Mouse (Mus musculus): ENCODE results near the gene Zfp867. TPM values are rescaled to one million over a fixed set of nuclear protein-coding genes. Genes with fewer than 3 reads are reported as not detected.

Zfp867 gene
- total RNA-seq, 2 experiments from 2014 or later = 3.4 to 4.2 TPM

GRCm38 (mm10) chr11:59458973-59459372 lies 13.3 kb downstream of the Zfp867 start:
- no peak for DNase-seq

GRCm38 (mm10) chr11:59456891-59457290 lies 15.4 kb downstream of the Zfp867 start:
- DNase-seq = no peak

- no peak for DNase-seq
Measured at GRCm38 (mm10) chr11:59456346-59456745, 15.9 kb downstream of the Zfp867 start.

- no peak for DNase-seq
Measured at GRCm38 (mm10) chr11:59451086-59451485, 21.2 kb downstream of the Zfp867 start, which contains the start of gene Snap47. Gene Snap47, minus strand, starts transcription at chr11:59451186.

GRCm38 (mm10) chr11:59450230-59450771 lies 22.0 kb downstream of the Zfp867 start:
- no peak for DNase-seq

GRCm38 (mm10) chr11:59449741-59450229 lies 22.5 kb downstream of the Zfp867 start, which contains the start of gene Jmjd4:
Gene Jmjd4, plus strand, starts transcription at chr11:59450045.
- DNase-seq = peak; percentile 93

GRCm38 (mm10) chr11:59443102-59443501 lies 29.2 kb downstream of the Zfp867 start:
- no peak for DNase-seq

- DNase-seq = no peak
Measured at GRCm38 (mm10) chr11:59437954-59438353, 34.3 kb downstream of the Zfp867 start.

- no peak for DNase-seq
Measured at GRCm38 (mm10) chr11:59432261-59432660, 40.0 kb downstream of the Zfp867 start.

GRCm38 (mm10) chr11:59429959-59430358 lies 42.3 kb downstream of the Zfp867 start:
- DNase-seq = no peak

GRCm38 (mm10) chr11:59428057-59428660 lies 44.1 kb downstream of the Zfp867 start:
- DNase-seq = no peak

- no peak for DNase-seq
Measured at GRCm38 (mm10) chr11:59425671-59426101, 46.6 kb downstream of the Zfp867 start.

- no peak for DNase-seq
Measured at GRCm38 (mm10) chr11:59423010-59423588, 49.2 kb downstream of the Zfp867 start.

- no peak for DNase-seq
Measured at GRCm38 (mm10) chr11:59421967-59422366, 50.3 kb downstream of the Zfp867 start.

- DNase-seq = no peak
Measured at GRCm38 (mm10) chr11:59421436-59421835, 50.8 kb downstream of the Zfp867 start.

GRCm38 (mm10) chr11:59418708-59419107 lies 53.6 kb downstream of the Zfp867 start:
- no peak for DNase-seq

GRCm38 (mm10) chr11:59412999-59413863 lies 59.0 kb downstream of the Zfp867 start:
- DNase-seq = no peak

- no peak for DNase-seq
Measured at GRCm38 (mm10) chr11:59412058-59412457, 60.2 kb downstream of the Zfp867 start.

All from layer of hippocampus, postnatal 36 days (tissue).